Mouse (Mus musculus): ENCODE data around the gene Elf2.

DNA sequence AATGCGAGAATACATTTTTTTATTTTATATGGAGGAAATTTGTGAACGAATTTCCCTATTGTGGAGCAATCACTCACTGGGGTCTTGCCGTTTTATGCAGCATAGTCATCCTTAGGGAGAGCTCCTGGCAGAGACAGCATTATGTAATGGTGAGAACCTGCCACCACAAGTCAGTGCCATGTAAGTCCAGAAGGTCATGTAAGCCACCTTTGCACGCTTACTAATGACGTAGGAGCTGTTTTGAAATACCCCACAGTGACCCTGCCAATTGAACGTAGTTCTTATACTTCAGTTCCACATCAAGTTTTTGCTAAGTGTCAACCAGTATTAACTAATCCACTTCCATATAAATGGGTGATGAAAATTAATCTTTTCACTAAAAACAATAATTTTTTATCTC is 136.6 kb downstream of the Elf2 start:
- TF ChIP-seq EP300 (IDR thresholded peaks at IDR 0.05; ENCODE audit: low read depth in 1 of 2, low read length in 2 of 2) (no peak), POLR2A (IDR thresholded peaks at IDR 0.05; ENCODE audit: control insufficient read depth in 1 of 2, insufficient read depth in 1 of 2, low read depth in 1 of 2, low read length in 2 of 2, poor library complexity in 1 of 2) (no peak), GATA1 (IDR thresholded peaks at IDR 0.05; ENCODE audit: low read depth, low read length) (no peak), MYC (IDR thresholded peaks at IDR 0.05; ENCODE audit: low read depth, low read length) (no peak), MEF2A (IDR thresholded peaks at IDR 0.05; ENCODE audit: extremely low read depth, insufficient replicate concordance, low read depth, low read length, poor library complexity, severe bottlenecking) (no peak), MAX (IDR thresholded peaks at IDR 0.05; ENCODE audit: low read length) (no peak), CTCF (IDR thresholded peaks at IDR 0.05 in 2 of 3, conservative IDR thresholded peaks at IDR 0.05 in 1 of 3; ENCODE audit: control insufficient read depth in 1 of 3, insufficient read depth in 1 of 3, low read depth in 2 of 3, low read length in 3 of 3, poor library complexity in 1 of 3, severe bottlenecking in 1 of 3) (no peak), NELFE (IDR thresholded peaks at IDR 0.05; ENCODE audit: low read depth, low read length) (no peak), E2F4 (IDR thresholded peaks at IDR 0.05; ENCODE audit: borderline replicate concordance, low read depth, low read length) (no peak), RAD21 (IDR thresholded peaks at IDR 0.05; ENCODE audit: low read depth, low read length) (no peak), HCFC1 (IDR thresholded peaks at IDR 0.05; ENCODE audit: low read depth, low read length) (no peak), MAFK (IDR thresholded peaks at IDR 0.05; ENCODE audit: borderline replicate concordance, low read depth, low read length) (no peak), ZC3H11A (IDR thresholded peaks at IDR 0.05; ENCODE audit: low read depth, low read length) (no peak)
